Mouse (Mus musculus) heart, postnatal 25 days (tissue): ENCODE measurements around the gene Cask. TPM values are rescaled to one million over a fixed set of nuclear protein-coding genes. Genes with fewer than 3 reads are reported as not detected.

Experiments
- DNase-seq: peaks from one replicate; pipeline ENCODE4 v3.0.0; 2022; ENCODE audit warnings: low spot score
- intact Hi-C: fragments of 180-260 bp; cut with DNase I; formaldehyde crosslinking; loops from one replicate; pipeline ENCODE4 v1.15.1; 2025
- total RNA-seq, 2 experiments: library from RNA; stranded (reverse); gene quantifications; 2 replicates each; pipeline ENCODE4 v1.2.3; 2021

The Cask gene
- total RNA-seq, 2 experiments from 2014 or later = 12.7 to 15.6 TPM

GRCm38 (mm10) chrX:13655005-13655421 lies 196.2 kb downstream of the Cask start:
- DNase-seq = no peak

GRCm38 (mm10) chrX:13652291-13652690 lies 198.9 kb downstream of the Cask start:
- no peak for DNase-seq
- intact Hi-C loops = loop anchor here (10.0 kb wide), 2 partner anchors 307 to 977 kb away; partner anchors contain the start of gene 1810030O07Rik

More at GRCm38 (mm10) chrX:13655005-13655421, 196.2 kb downstream of the Cask start:
- intact Hi-C loops = loop anchor here (2.0 to 10.0 kb wide), 5 partner anchors 34 to 980 kb away; partner anchors contain the start of genes 1810030O07Rik and Ddx3x

DNA sequence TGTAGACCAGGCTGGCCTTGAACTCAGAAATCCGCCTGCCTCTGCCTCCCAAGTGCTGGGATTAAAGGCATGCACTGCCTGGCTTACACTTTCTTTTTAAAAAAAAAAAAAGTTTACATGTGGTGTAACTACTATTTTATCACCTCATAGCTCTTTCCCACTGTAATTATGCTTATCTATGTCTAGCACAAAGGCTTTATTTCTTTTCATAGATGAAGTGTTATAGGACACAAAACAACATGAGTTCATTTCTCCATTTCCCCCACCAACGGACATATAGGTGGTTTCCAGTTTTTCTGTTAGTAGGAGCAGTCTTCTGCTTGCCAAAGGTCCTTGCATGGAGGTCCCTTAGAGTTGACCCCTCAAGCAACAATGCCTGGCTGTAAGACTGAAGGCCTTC lies 199.3 kb downstream of the Cask start:
- intact Hi-C loops = loop anchor here (10.0 kb wide), 2 partner anchors 307 to 977 kb away; partner anchors contain the start of gene 1810030O07Rik
- DNase-seq = no peak

- intact Hi-C loops = no loop called here
- DNase-seq = no peak
Observed at GRCm38 (mm10) chrX:13638894-13639293, 212.3 kb downstream of the Cask start.

DNA sequence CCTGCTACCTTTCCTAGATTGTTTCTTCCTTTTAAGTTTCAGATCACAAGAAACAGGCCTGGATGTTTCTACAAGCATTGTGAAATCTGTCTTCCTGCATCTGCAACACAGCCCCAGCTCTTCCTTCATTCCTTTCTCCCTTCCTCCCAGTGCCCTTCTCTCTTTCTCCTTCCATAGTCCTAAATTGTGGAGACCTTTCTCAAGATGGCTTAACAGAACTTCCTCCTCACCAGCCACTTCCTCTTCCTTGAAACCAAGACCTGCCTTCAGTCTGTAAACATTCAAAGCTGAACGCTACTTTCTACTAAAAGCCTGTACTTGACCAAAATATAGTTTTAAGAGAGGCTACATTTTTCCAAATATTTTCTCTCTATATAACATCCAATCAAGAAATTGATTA lies 214.8 kb downstream of the Cask start:
- no peak for DNase-seq
- intact Hi-C loops = no loop called here

- no peak for DNase-seq
- intact Hi-C loops = no loop called here
Observed at GRCm38 (mm10) chrX:13631599-13632283, 219.4 kb downstream of the Cask start, which contains the start of gene Gpr34. Gene Gpr34 (plus strand): TSS chrX:13632089.

DNA sequence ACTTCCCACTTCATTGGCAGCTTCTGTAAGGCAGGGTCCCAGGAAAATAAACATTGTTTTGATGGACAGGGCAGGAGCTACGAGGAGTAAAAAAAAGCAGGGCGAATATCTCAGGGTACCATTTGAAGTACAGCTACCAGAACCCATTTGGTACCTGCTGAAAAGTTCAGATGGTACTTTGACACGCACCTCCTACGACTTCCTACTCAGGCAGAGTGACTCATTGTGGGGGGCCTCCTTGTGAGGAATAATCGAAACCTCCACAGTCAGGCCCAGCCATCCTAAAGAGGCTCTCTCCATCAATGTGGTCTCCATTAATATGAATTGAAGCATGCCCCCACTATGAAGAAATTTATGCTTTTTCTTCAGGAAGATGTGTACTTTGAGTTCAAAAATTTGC lies 228.5 kb downstream of the Cask start:
- intact Hi-C loops = no loop called here
- DNase-seq = no peak

- intact Hi-C loops = loop anchor here (2.0 kb wide), 1 partner anchor 33 kb away; no protein-coding TSS in a partner anchor
- DNase-seq = peak; percentile 4
Observed at GRCm38 (mm10) chrX:13621473-13621872, 229.7 kb downstream of the Cask start.

- intact Hi-C loops = loop anchor here (10.0 kb wide), 3 partner anchors 114 to 274 kb away; partner anchors contain the start of gene Nyx
- DNase-seq = no peak
Observed at GRCm38 (mm10) chrX:13618476-13618875, 232.7 kb downstream of the Cask start.

DNA sequence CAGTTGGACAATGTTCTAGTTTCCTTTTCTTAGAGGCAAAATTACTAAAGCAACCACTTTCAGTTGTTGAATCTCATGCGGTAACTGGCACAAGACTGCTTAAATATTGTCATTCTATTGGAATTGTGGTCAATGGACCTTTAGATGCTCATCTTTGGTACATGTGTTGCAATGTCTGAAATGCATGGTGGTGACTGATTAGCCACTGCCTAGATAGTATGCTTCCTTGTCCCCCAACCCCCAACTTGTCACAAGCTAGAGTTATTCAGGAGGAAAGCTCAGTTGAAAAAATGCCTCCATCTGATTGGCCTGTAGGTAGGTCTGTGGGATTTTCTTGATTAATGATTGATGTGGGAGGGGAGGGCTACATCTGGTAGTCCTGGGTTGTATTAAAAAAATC lies 233.9 kb downstream of the Cask start:
- DNase-seq = no peak
- intact Hi-C loops = loop anchor here (10.0 kb wide), 3 partner anchors 112 to 272 kb away; partner anchors contain the start of gene Nyx

DNA sequence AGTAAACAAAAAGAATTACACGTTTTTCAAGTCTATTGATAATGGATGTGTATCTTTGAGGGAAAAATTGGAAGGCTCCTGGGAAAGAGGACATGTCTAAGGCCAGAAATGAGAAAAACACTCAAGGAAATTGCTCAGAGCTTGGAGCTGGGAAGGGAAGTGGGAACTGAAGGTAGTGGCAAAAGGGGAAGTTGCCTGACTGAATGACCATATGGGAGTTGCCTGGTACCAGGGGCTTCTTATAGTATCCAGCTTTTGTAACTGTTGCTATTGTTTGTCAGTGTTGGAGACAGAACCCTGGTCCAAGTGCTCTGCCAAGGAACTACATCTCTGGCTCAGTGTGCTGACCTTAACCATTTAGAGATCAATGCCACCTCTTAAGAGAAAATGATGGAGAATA lies 234.4 kb downstream of the Cask start:
- no peak for DNase-seq
- intact Hi-C loops = loop anchor here (10.0 kb wide), 3 partner anchors 112 to 272 kb away; partner anchors contain the start of gene Nyx

DNA sequence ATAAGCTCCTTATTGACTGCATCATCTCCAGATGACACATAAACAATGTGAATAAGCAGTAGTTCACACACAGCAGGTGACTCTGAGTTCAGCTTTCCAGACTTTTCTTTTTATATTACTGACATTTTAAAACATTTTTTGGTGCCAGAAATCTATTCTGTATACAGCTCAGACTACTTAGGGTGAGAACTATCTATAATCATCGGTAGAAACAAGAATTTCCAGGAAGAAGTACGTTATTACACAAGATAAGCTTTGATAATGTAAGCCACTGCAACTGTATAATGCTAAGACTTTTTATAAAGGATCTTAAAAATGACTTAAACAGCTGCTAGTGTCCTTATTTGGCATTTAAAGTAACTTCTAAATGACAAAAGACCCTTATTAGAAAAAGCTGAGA lies 239.1 kb downstream of the Cask start:
- intact Hi-C loops = loop anchor here (10.0 kb wide), 3 partner anchors 107 to 267 kb away; partner anchors contain the start of gene Nyx
- DNase-seq = no peak

GRCm38 (mm10) chrX:13611114-13611513 lies 240.1 kb downstream of the Cask start:
- DNase-seq = no peak
- intact Hi-C loops = loop anchor here (10.0 kb wide), 3 partner anchors 106 to 266 kb away; partner anchors contain the start of gene Nyx

- DNase-seq = no peak
- intact Hi-C loops = no loop called here
Observed at GRCm38 (mm10) chrX:13607752-13608151, 243.4 kb downstream of the Cask start.

GRCm38 (mm10) chrX:13606741-13607140 lies 244.4 kb downstream of the Cask start:
- no peak for DNase-seq
- intact Hi-C loops = no loop called here

- intact Hi-C loops = no loop called here
- DNase-seq = no peak
Observed at GRCm38 (mm10) chrX:13599966-13600365, 251.2 kb downstream of the Cask start.

DNA sequence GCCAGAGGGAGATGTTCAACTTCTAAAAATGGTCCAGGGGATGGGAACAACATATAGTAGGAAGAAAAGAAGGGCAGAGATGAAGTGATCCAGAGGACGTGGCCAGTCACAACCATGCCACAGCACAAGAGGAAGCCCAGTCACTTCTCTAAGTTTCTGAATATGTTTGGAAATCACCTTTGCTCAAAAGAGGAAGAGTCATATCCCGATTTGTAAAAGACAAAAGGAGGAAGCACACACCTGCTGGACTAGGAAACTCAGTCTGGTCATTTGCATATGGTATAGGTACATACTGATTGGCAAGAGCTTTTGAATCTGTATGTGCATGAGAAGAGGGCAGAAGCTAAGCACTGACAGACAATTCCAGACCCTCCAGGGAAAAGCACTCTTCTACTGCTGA lies 251.8 kb downstream of the Cask start:
- no peak for DNase-seq
- intact Hi-C loops = no loop called here

DNA sequence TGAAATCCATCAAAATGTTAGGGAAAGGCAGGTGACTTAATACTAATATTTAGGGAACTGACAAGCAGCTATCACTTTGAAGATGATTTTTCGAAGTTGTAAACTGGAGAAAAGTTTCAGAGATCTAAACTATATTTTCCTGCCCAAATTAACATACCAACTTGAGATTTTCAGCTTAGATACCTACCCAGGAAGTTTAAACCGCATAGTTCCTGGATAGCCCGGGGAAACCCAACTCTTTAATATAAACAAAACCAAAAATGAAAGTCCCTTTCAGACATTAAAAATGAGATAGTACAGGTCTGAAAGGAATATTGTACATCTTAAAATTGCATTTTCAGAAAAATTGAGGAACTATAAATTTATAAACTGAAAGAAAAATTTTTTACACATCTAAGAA lies 273.5 kb downstream of the Cask start:
- intact Hi-C loops = no loop called here
- DNase-seq = no peak

DNA sequence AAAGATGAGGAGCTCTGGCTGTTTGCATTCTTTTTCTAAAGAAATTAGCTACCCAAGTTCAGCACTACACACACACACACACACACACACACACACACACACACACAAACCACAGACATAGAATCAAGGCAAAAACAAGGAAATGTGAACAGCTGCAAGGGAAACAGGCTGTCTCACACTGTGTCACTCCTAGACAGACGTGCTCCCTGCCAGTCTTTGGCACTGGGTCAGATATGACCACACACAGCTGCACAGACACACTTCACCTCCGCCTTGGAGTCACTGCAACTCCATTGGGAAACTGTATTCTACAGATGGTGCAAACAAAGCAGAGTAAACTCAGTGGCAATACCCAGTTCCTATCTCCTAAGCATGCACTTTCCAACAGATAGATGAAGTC lies 274.6 kb downstream of the Cask start:
- peak; percentile 12 for DNase-seq
- intact Hi-C loops = no loop called here

DNA sequence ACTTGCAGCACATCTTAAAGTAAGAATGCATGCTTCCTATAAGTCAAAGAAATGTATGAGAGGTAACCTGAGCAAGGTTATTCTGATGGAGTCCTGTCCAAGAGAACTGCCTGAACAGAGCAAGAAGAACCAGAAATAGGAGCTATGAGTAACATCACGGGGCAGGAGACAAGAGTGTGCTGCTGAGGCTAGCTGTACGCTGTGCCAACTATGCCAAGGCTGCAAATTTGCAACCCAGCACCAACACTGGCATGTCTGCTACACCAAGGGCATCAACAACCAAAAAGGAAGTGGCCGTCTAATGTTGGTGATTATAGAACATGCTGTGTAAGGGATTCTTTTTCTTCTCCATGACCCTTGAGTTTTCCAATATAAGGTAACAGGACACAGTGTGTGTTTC lies 276.3 kb downstream of the Cask start:
- intact Hi-C loops = no loop called here

DNA sequence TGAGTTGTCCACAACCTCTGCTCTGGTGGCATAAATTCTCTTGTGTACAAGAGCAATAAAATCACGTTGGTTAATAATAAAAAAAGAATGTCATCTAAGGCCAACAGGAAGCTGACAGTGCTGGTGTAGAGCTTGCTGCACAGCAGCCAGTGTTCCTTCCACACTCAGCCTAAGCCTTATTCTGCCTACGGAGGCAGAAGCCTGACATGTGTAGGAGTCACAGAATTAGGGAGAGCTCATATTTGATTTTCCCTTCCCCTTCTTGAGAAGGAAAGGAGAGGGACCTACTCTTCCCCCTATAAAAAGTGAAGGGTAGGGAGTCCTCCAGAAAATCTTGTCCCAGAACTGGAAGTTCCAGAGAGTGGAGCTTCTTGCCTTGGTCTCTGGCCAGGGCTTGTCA lies 276.9 kb downstream of the Cask start:
- DNase-seq = no peak
- intact Hi-C loops = no loop called here

More for the DNA sequence above, 276.3 kb downstream of the Cask start:
- DNase-seq = no peak
